Mouse (Mus musculus) CH12.LX (cell line): ENCODE measurements around the gene Tlr9. TPM values are rescaled to one million over a fixed set of nuclear protein-coding genes. Genes with fewer than 3 reads are reported as not detected.

Source experiments
- DNase-seq: peaks from one replicate; pipeline ENCODE4 v3.0.0-alpha.2; 2013; ENCODE audit errors: extremely low read depth
- H3K27ac ChIP-seq: 2 replicates; pipeline ENCODE4 v1.5.1; 2012; ENCODE audit warnings: low read depth, mild to moderate bottlenecking, control low read depth, moderate library complexity; ENCODE audit not compliant: insufficient read depth
- H3K27me3 ChIP-seq: replicated peaks from 2 replicates; pipeline ENCODE3; 2012; ENCODE audit warnings: inconsistent platforms
- H3K36me3 ChIP-seq, 2 experiments: replicated peaks in 1 of 2; 2 replicates each; pipeline versions ENCODE3 to v1.6.1; 2012; ENCODE audit warnings: inconsistent platforms in 1 of 2, low read length in 1 of 2, mild to moderate bottlenecking in 1 of 2, mixed read lengths in 1 of 2, moderate library complexity in 1 of 2; ENCODE audit not compliant: control insufficient read depth in 1 of 2, insufficient read depth in 1 of 2
- H3K4me1 ChIP-seq, 2 experiments: 2 replicates each; pipeline ENCODE4 v1.6.1; 2012; ENCODE audit warnings: inconsistent platforms in 1 of 2, moderate library complexity in 1 of 2; ENCODE audit not compliant: insufficient read depth in 2 of 2, control insufficient read depth in 1 of 2
- H3K4me2 ChIP-seq: 2 replicates; pipeline ENCODE4 v1.6.1; 2012; ENCODE audit warnings: low read depth, mild to moderate bottlenecking, control low read depth; ENCODE audit not compliant: poor library complexity, insufficient read depth, severe bottlenecking
- H3K4me3 ChIP-seq, 3 experiments: fragments of 150-350 bp in 1 of 3; sonication (generic) in 1 of 3; replicated peaks in 1 of 3; 2 replicates each; pipeline versions ENCODE3 to v1.5.1; 2011 to 2012; ENCODE audit warnings: low read depth in 2 of 3, low read length in 2 of 3, mild to moderate bottlenecking in 2 of 3, moderate library complexity in 2 of 3, control low read depth in 1 of 3, improper control_type of control experiment in 1 of 3, inconsistent platforms in 1 of 3, mixed read lengths in 1 of 3; ENCODE audit not compliant: poor library complexity in 1 of 3
- H3K79me2 ChIP-seq: replicated peaks from 2 replicates; pipeline ENCODE4 v1.6.1; 2012; ENCODE audit warnings: mild to moderate bottlenecking, moderate library complexity; ENCODE audit not compliant: control insufficient read depth, poor library complexity, insufficient read depth, severe bottlenecking; ENCODE audit errors: extremely low read depth
- H3K9ac ChIP-seq: 2 replicates; pipeline ENCODE4 v1.6.1; 2012; ENCODE audit warnings: low read depth, mild to moderate bottlenecking, control low read depth, moderate library complexity; ENCODE audit not compliant: insufficient read depth
- H3K9me3 ChIP-seq: replicated peaks from 2 replicates; pipeline ENCODE3; 2012; ENCODE audit warnings: low read length, inconsistent platforms, mixed read lengths
- BHLHE40 ChIP-seq: IDR thresholded peaks from 2 replicates; pipeline ENCODE4 v1.6.1; 2011; ENCODE audit warnings: mild to moderate bottlenecking, low read depth, low read length, improper control_type of control experiment
- CTCF ChIP-seq, 2 experiments: IDR thresholded peaks in 1 of 2; conservative IDR thresholded peaks in 1 of 2; 2 replicates each; pipeline ENCODE4 v1.5.1; 2011 to 2012; ENCODE audit warnings: low read depth in 2 of 2, low read length in 2 of 2, improper control_type of control experiment in 1 of 2, inconsistent platforms in 1 of 2, mild to moderate bottlenecking in 1 of 2, moderate library complexity in 1 of 2
- ELF1 ChIP-seq: IDR thresholded peaks from 2 replicates; pipeline ENCODE4 v1.6.1; 2014; ENCODE audit warnings: low read depth, mild to moderate bottlenecking, inconsistent platforms, low read length, improper control_type of control experiment
- ETS1 ChIP-seq: conservative IDR thresholded peaks from 2 replicates; pipeline ENCODE4 v1.6.1; 2012; ENCODE audit warnings: low read depth, mild to moderate bottlenecking, inconsistent platforms, low read length, improper control_type of control experiment, moderate library complexity
- HCFC1 ChIP-seq: IDR thresholded peaks from 2 replicates; pipeline ENCODE4 v1.6.1; 2012; ENCODE audit warnings: low read depth, mild to moderate bottlenecking, inconsistent platforms, low read length, improper control_type of control experiment
- IRF4 ChIP-seq: IDR thresholded peaks from 2 replicates; pipeline ENCODE4 v1.6.1; 2014; ENCODE audit warnings: low read depth, mild to moderate bottlenecking, inconsistent platforms, low read length, improper control_type of control experiment
- JUN ChIP-seq: IDR thresholded peaks from 2 replicates; pipeline ENCODE4 v1.6.1; 2011; ENCODE audit warnings: low read depth, mild to moderate bottlenecking, low read length, improper control_type of control experiment, moderate library complexity; ENCODE audit not compliant: insufficient read depth
- KAT2A ChIP-seq: IDR thresholded peaks from 2 replicates; pipeline ENCODE4 v1.6.1; 2012; ENCODE audit warnings: low read length, improper control_type of control experiment, inconsistent platforms; ENCODE audit not compliant: insufficient replicate concordance
- MAFK ChIP-seq: IDR thresholded peaks from 2 replicates; pipeline ENCODE4 v1.6.1; 2011; ENCODE audit warnings: low read length, improper control_type of control experiment; ENCODE audit not compliant: insufficient replicate concordance
- MAX ChIP-seq: IDR thresholded peaks from 2 replicates; pipeline ENCODE4 v1.6.1; 2011; ENCODE audit warnings: low read length, improper control_type of control experiment
- MAZ ChIP-seq: IDR thresholded peaks from 2 replicates; pipeline ENCODE4 v1.6.1; 2012; ENCODE audit warnings: low read depth, mild to moderate bottlenecking, inconsistent platforms, low read length, improper control_type of control experiment, moderate library complexity
- MEF2A ChIP-seq: IDR thresholded peaks from 2 replicates; pipeline ENCODE4 v1.6.1; 2014; ENCODE audit warnings: low read depth, mild to moderate bottlenecking, inconsistent platforms, low read length, improper control_type of control experiment, borderline replicate concordance
- MYC ChIP-seq: IDR thresholded peaks from 2 replicates; pipeline ENCODE4 v1.6.1; 2011; ENCODE audit warnings: low read depth, mild to moderate bottlenecking, improper control_type of control experiment, low read length
- NRF1 ChIP-seq: IDR thresholded peaks from 2 replicates; pipeline ENCODE4 v1.6.1; 2014; ENCODE audit warnings: low read depth, mild to moderate bottlenecking, inconsistent platforms, low read length, improper control_type of control experiment, moderate library complexity
- PAX5 ChIP-seq: IDR thresholded peaks from 2 replicates; pipeline ENCODE4 v1.6.1; 2012; ENCODE audit warnings: low read length, inconsistent platforms, mixed read lengths
- POLR2A ChIP-seq: IDR thresholded peaks from 2 replicates; pipeline ENCODE4 v1.6.1; 2011; ENCODE audit warnings: low read depth, mild to moderate bottlenecking, improper control_type of control experiment, low read length
- RAD21 ChIP-seq: IDR thresholded peaks from 2 replicates; pipeline ENCODE4 v1.6.1; 2011; ENCODE audit warnings: low read depth, mild to moderate bottlenecking, low read length, improper control_type of control experiment, moderate library complexity
- SIN3A ChIP-seq: IDR thresholded peaks from 2 replicates; pipeline ENCODE4 v1.6.1; 2012; ENCODE audit warnings: low read length, improper control_type of control experiment, inconsistent platforms
- TCF12 ChIP-seq: IDR thresholded peaks from 2 replicates; pipeline ENCODE4 v1.6.1; 2014; ENCODE audit warnings: low read depth, mild to moderate bottlenecking, inconsistent platforms, low read length, improper control_type of control experiment
- UBTF ChIP-seq: IDR thresholded peaks from 2 replicates; pipeline ENCODE4 v1.6.1; 2012; ENCODE audit warnings: low read depth, mild to moderate bottlenecking, inconsistent platforms, low read length, improper control_type of control experiment, moderate library complexity
- USF1 ChIP-seq: IDR thresholded peaks from 2 replicates; pipeline ENCODE4 v1.6.1; 2014; ENCODE audit warnings: low read depth, mild to moderate bottlenecking, inconsistent platforms, low read length, improper control_type of control experiment
- USF2 ChIP-seq: conservative IDR thresholded peaks from 2 replicates; pipeline ENCODE4 v1.6.1; 2011; ENCODE audit warnings: low read depth, low read length, improper control_type of control experiment
- ZC3H11A ChIP-seq: IDR thresholded peaks from 2 replicates; pipeline ENCODE4 v1.6.1; 2012; ENCODE audit warnings: low read depth, mild to moderate bottlenecking, inconsistent platforms, low read length, improper control_type of control experiment
- ZKSCAN1 ChIP-seq: IDR thresholded peaks from 2 replicates; pipeline ENCODE4 v1.6.1; 2012; ENCODE audit warnings: low read depth, inconsistent platforms, low read length, improper control_type of control experiment, borderline replicate concordance
- ZMIZ1 ChIP-seq: IDR thresholded peaks from 2 replicates; pipeline ENCODE4 v1.6.1; 2012; ENCODE audit warnings: low read depth, mild to moderate bottlenecking, inconsistent platforms, low read length, improper control_type of control experiment
- dilution Hi-C: fragments of 300-500 bp; cut with MboI; formaldehyde crosslinking; loops from 2 replicates; pipeline ENCODE4 v1.14.3; 2020; ENCODE audit warnings: low sequenced_read_pairs; ENCODE audit not compliant: extremely low pct_unique_long_range_greater_than_20kb, extremely low pct_ligation_motif_present
- in situ Hi-C: fragments of 300-500 bp; cut with MboI; formaldehyde crosslinking; loops from 3 replicates; pipeline ENCODE4 v1.14.3; 2019; ENCODE audit warnings: low sequenced_read_pairs, low pct_ligation_motif_present, low pct_unique_long_range_greater_than_20kb, mixed read lengths
- polyA plus RNA-seq: library from polyadenylated mRNA; unstranded; fragments of >175 nt; gene quantifications from 2 replicates; pipeline ENCODE4 v1.2.1, GENCODE M21; 2012; ENCODE audit warnings: low read depth; ENCODE audit not compliant: insufficient read length
- total RNA-seq, 2 experiments: library from RNA; depleted of rRNA; stranded (reverse); fragments of 300-350 nt in 1 of 2; fragments of >200 nt in 1 of 2; gene quantifications; 2 replicates each; pipeline ENCODE4 v1.2.3; 2012 to 2014

The Tlr9 gene
- total and polyA plus RNA-seq, 3 experiments, result 1.0 to 12.5 (median 1.4) TPM

DNA sequence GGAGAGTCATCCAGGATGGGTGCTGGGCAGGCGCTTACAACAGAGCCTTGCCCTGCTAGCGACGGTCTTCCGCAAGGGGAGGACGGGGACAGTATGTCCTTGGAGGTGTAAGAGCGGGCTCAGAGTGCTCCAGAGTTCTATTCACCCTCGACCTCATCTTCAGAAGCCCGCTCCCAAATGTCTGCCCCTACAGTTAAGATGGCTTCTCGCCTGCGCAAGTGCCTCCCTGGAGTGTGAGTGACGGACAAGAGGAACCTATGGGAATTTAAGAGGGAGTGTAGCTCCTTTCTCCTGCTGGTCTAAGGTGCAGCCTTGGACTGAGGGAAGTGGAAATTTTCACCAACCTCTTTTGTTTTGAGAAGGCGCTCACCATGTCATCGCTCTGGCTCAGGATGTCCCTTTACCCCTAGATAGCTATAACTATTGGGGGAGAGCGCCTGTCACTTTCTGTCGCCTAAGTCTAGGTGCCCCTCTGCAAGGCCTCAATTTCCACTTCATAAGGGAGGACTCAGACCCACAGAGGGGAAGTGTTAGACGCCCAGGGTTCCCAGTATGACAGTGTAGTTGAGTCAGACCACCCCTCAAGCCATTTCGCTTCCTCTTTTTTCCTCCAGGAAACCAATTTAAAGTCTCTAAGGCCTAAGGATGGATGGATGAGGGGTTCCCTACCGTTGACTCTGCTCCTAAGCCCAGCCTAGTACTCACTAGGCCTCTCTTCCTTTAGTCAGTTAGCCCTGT lies 22.7 kb upstream of the Tlr9 start, which contains the start of gene Ppm1m (continued):
- TF ChIP-seq ETS1, result peak; percentile 91
- TF ChIP-seq JUN, result peak; percentile 93
- peak; percentile 71 for TF ChIP-seq SIN3A
- TF ChIP-seq MYC, result 0 out of 2 replicates have a peak, but pooled peaks have one; percentile 32
- TF ChIP-seq MEF2A, result peak; percentile 90

DNA sequence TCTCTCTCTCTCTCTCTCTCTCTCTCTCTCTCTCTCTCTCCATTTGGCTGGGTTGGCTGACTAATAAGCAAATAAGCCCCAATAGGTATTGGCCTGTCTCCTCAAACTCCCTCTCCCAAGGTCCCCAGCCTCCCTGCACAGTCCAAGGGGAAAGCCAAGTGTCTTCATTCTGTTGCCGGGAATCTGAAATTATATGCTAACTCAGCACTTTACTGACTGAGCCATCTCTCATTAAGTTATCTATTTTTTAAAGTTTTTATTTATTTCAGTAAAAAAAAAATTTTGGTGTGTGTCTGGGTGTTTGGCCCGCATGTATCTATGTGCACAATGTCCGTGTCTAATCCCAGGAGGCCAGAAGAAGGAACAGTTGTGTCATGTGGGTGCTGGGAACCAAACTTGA lies 20.5 kb upstream of the Tlr9 start:
- in situ Hi-C loops, result no loop called here
- peaks cover 17% of the 10 kb centered on the region for H3K79me2 ChIP-seq
- peak overlapping the region in 2 of 3 experiments; percentile 54 to 75 for H3K4me3 ChIP-seq
- H3K27me3 ChIP-seq, result no peaks in the 10 kb centered on the region
- H3K9me3 ChIP-seq, result no peaks in the 10 kb centered on the region
- H3K4me1 ChIP-seq, result peaks cover 31 to 72% of the 10 kb centered on the region in 2 experiments
- peaks cover 4 to 32% of the 10 kb centered on the region in 2 experiments for H3K36me3 ChIP-seq
- peak overlapping the region; percentile 71; the same call in 1 of the 2 replicates for H3K4me2 ChIP-seq
- no peak for DNase-seq
- TF ChIP-seq KAT2A (no peak), MAFK (peak; percentile 99), HCFC1 (no peak), MAX (no peak)
- dilution Hi-C loops, result no loop called here
- H3K27ac ChIP-seq, result no peak overlapping the region
- no peak overlapping the region for H3K9ac ChIP-seq

DNA sequence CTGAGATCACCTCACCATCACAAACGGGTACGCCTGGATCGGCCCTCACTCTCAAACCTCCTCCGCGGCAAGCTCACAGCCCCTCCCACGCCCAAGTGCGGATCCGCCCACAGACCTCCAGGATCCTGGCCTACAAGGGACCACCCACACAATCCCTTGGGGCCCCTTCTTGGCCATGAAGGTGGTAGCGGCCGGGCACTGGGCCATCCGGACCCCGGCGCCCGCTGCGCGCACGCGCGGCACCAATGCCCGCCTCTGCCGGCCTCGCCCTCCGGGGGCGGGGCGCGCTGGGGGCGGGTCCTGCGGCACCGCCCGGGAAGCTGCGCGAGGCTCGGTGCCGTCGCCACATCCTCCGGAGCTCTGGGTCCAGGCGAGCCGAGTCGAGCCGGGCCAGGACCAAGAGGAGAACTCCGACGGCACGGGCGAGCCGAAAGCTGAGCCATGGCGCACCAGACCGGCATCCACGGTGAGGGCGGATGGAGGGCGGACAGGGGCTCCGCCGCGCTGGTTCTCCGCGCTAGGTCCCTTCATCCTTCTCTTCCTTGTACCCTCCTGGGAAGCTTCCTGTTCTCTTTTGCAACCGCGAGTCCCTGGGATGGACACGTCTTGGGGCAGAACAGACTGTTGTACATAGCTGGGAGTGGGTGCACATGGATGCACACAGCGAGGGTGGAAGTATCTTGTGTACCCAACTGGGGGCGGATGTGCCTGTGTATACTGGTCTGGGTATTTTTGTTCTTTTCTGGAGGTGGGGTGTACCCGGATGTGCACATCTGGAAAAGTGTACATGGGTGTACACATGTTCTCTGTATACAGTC lies 19.4 kb upstream of the Tlr9 start, which contains the start of gene Twf2:
TSS of gene Twf2 (plus strand) at position 290 of the 818 bp plus-strand sequence.
- H3K4me3 ChIP-seq, result peak within 1 kb of the TSS; percentile 75 to 95 (median 93)
- peaks cover 12 to 33% of the 10 kb centered on the region in 2 experiments for H3K36me3 ChIP-seq
- DNase-seq, result peak; percentile 98
- in situ Hi-C loops, result no loop called here
- peaks cover 14% of the 10 kb centered on the region for H3K79me2 ChIP-seq
- peak within 1 kb of the TSS; percentile 71 for H3K4me2 ChIP-seq
- dilution Hi-C loops, result no loop called here
- H3K9me3 ChIP-seq, result no peaks in the 10 kb centered on the region
- peak within 1 kb of the TSS; percentile 61 for H3K27ac ChIP-seq
- H3K4me1 ChIP-seq, result peaks cover 26 to 64% of the 10 kb centered on the region in 2 experiments
- no peaks in the 10 kb centered on the region for H3K27me3 ChIP-seq
- H3K9ac ChIP-seq, result peak within 1 kb of the TSS; percentile 93
- TF ChIP-seq MAFK, result no peak
- peak; percentile 73 for TF ChIP-seq POLR2A
- TF ChIP-seq ZMIZ1, result peak; percentile 77; the same call in 1 of the 2 replicates
- peak; percentile 32; the same call in 1 of the 2 replicates for TF ChIP-seq BHLHE40
- TF ChIP-seq ZKSCAN1, result no peak
- peak; percentile 75; the same call in 1 of the 2 replicates for TF ChIP-seq SIN3A
- no peak for TF ChIP-seq USF1
- TF ChIP-seq KAT2A, result 0 out of 2 replicates have a peak, but pooled peaks have one; percentile 41
- TF ChIP-seq HCFC1, result no peak; the same call in 1 of the 2 replicates
- 0 out of 2 replicates have a peak, but pooled peaks have one; percentile 20 for TF ChIP-seq MEF2A
- TF ChIP-seq ELF1, result peak; percentile 53; the same call in 1 of the 2 replicates
- TF ChIP-seq NRF1, result peak; percentile 96
- 0 out of 2 replicates have a peak, but pooled peaks have one; percentile 70 for TF ChIP-seq MAZ
- no peak for TF ChIP-seq ZC3H11A
- no peak for TF ChIP-seq USF2
- TF ChIP-seq CTCF (conservative IDR thresholded peaks at IDR 0.05 in 1 of 2, IDR thresholded peaks at IDR 0.05 in 1 of 2; ENCODE audit: low read depth in 2 of 2, low read length in 2 of 2), result no peak
- TF ChIP-seq TCF12, result peak; percentile 50; the same call in 1 of the 2 replicates
- no peak for TF ChIP-seq PAX5
- 0 out of 2 replicates have a peak, but pooled peaks have one; percentile 40 for TF ChIP-seq UBTF
- TF ChIP-seq IRF4, result no peak
- TF ChIP-seq RAD21, result no peak
